Mouse (Mus musculus) small intestine, adult 2 months (tissue): ENCODE measurements around the gene Alyref2.

Experiments used
- CTCF ChIP-seq: fragments of 200-500 bp; IDR thresholded peaks from 2 replicates; pipeline ENCODE4 v1.5.1; 2012; ENCODE audit warnings: low read depth, mild to moderate bottlenecking, control low read depth, inconsistent platforms, low read length, moderate library complexity, mixed read lengths; ENCODE audit not compliant: insufficient replicate concordance, insufficient read length; ENCODE audit errors: extremely low read depth
- POLR2A ChIP-seq: fragments of 200-500 bp; IDR thresholded peaks from 2 replicates; pipeline ENCODE4 v1.6.1; 2012; ENCODE audit warnings: low read depth, mild to moderate bottlenecking, control low read depth, inconsistent platforms, low read length, moderate library complexity

DNA sequence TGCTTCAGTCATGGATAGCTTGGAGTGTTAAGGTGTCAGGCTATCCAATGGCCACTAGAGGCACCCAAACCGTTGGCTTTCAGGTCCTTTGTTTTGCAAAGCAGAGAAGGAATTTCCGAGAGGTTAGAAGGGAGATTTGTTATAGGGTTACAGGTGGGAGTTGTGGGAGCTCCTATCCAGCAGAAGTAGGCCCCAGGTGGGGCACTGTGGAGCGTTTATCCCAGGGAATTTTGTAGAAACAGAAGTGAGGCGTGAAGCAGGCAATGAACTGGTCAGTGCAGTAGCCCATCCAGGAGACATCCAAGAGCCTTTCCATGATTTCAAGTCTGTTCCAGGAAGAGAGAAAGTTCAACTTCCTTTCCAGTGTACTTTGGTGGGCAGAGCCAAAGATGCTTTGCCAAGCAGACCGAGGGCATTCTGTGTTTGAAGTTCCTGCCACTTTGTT lies 1.6 kb upstream of the Alyref2 start:
- peak; percentile 50; the same call in 1 of the 2 replicates for TF ChIP-seq CTCF
- TF ChIP-seq POLR2A: no peak
